Mouse (Mus musculus) MEL (cell line): Measurements from ENCODE around the gene Camta2. TPM values are rescaled to one million over a fixed set of nuclear protein-coding genes. Genes with fewer than 3 reads are reported as not detected.

ENCODE experiments used
- DNase-seq: peaks from one replicate; pipeline ENCODE4 v3.0.0; 2011; ENCODE audit warnings: low read depth, low spot score
- H3K27ac ChIP-seq: 2 replicates; pipeline ENCODE4 v1.5.1; 2012; ENCODE audit warnings: low read depth, mild to moderate bottlenecking, control low read depth, low read length, moderate library complexity; ENCODE audit not compliant: control insufficient read depth
- H3K27me3 ChIP-seq, 2 experiments: fragments of 150-350 bp in 1 of 2; sonication (generic) in 1 of 2; 2 replicates each; pipeline ENCODE4 v1.6.1; 2012; ENCODE audit warnings: low read length in 2 of 2, mild to moderate bottlenecking in 2 of 2, improper control_type of control experiment in 1 of 2, moderate library complexity in 1 of 2; ENCODE audit not compliant: insufficient read depth in 2 of 2, control insufficient read depth in 1 of 2
- H3K36me3 ChIP-seq, 2 experiments: 2 replicates each; pipeline ENCODE4 v1.6.1; 2012 to 2014; ENCODE audit warnings: low read length in 2 of 2, improper control_type of control experiment in 1 of 2, inconsistent platforms in 1 of 2, mild to moderate bottlenecking in 1 of 2; ENCODE audit not compliant: insufficient read depth in 2 of 2, control insufficient read depth in 1 of 2
- H3K4me1 ChIP-seq, 2 experiments: fragments of 150-350 bp in 1 of 2; sonication (generic) in 1 of 2; 2 replicates each; pipeline ENCODE4 v1.6.1; 2012; ENCODE audit warnings: low read length in 2 of 2, improper control_type of control experiment in 1 of 2, mild to moderate bottlenecking in 1 of 2; ENCODE audit not compliant: insufficient read depth in 2 of 2, control insufficient read depth in 1 of 2
- H3K4me3 ChIP-seq, 2 experiments: fragments of 150-350 bp in 1 of 2; sonication (generic) in 1 of 2; 2 replicates each; pipeline ENCODE4 v1.5.1; 2012; ENCODE audit warnings: low read depth in 2 of 2, low read length in 2 of 2, mild to moderate bottlenecking in 2 of 2, moderate library complexity in 2 of 2, control low read depth in 1 of 2, improper control_type of control experiment in 1 of 2; ENCODE audit not compliant: control insufficient read depth in 1 of 2, insufficient read depth in 1 of 2
- H3K79me2 ChIP-seq: 2 replicates; pipeline ENCODE4 v1.6.1; 2012; ENCODE audit warnings: mild to moderate bottlenecking, low read length, moderate library complexity; ENCODE audit not compliant: control insufficient read depth, poor library complexity, insufficient read depth
- H3K9ac ChIP-seq: 2 replicates; pipeline ENCODE4 v1.6.1; 2012; ENCODE audit warnings: low read depth, mild to moderate bottlenecking, control low read depth, low read length, moderate library complexity; ENCODE audit not compliant: control insufficient read depth, poor library complexity, severe bottlenecking
- H3K9me3 ChIP-seq: fragments of 150-350 bp; sonication (generic); replicated peaks from 2 replicates; pipeline ENCODE4 v1.6.1; 2012; ENCODE audit warnings: mild to moderate bottlenecking, low read length, improper control_type of control experiment, moderate library complexity; ENCODE audit not compliant: insufficient read depth
- BHLHE40 ChIP-seq: IDR thresholded peaks from 2 replicates; pipeline ENCODE4 v1.6.1; 2012; ENCODE audit warnings: low read depth, mild to moderate bottlenecking, inconsistent platforms, low read length, improper control_type of control experiment, borderline replicate concordance
- CHD1 ChIP-seq: IDR thresholded peaks from 2 replicates; pipeline ENCODE4 v1.6.1; 2012; ENCODE audit warnings: low read depth, mild to moderate bottlenecking, inconsistent platforms, low read length, improper control_type of control experiment
- CHD2 ChIP-seq: IDR thresholded peaks from 2 replicates; pipeline ENCODE4 v1.6.1; 2011; ENCODE audit warnings: low read length, improper control_type of control experiment
- CTCF ChIP-seq, 3 experiments: IDR thresholded peaks in 2 of 3; conservative IDR thresholded peaks in 1 of 3; 2 replicates each; pipeline ENCODE4 v1.5.1; 2011 to 2012; ENCODE audit warnings: low read length in 3 of 3, low read depth in 2 of 3, mild to moderate bottlenecking in 2 of 3, improper control_type of control experiment in 1 of 3, inconsistent platforms in 1 of 3, mixed read lengths in 1 of 3, moderate library complexity in 1 of 3; ENCODE audit not compliant: control insufficient read depth in 1 of 3, insufficient read depth in 1 of 3, poor library complexity in 1 of 3, severe bottlenecking in 1 of 3
- E2F4 ChIP-seq: IDR thresholded peaks from 2 replicates; pipeline ENCODE4 v1.6.1; 2011; ENCODE audit warnings: low read depth, low read length, improper control_type of control experiment, borderline replicate concordance
- ELF1 ChIP-seq: IDR thresholded peaks from 2 replicates; pipeline ENCODE4 v1.6.1; 2014; ENCODE audit warnings: low read depth, mild to moderate bottlenecking, inconsistent platforms, low read length, improper control_type of control experiment, moderate library complexity
- EP300 ChIP-seq, 2 experiments: IDR thresholded peaks; 2 replicates each; pipeline ENCODE4 v1.6.1; 2011; ENCODE audit warnings: improper control_type of control experiment in 2 of 2, low read length in 2 of 2, low read depth in 1 of 2, mild to moderate bottlenecking in 1 of 2
- ETS1 ChIP-seq: IDR thresholded peaks from 2 replicates; pipeline ENCODE4 v1.6.1; 2012; ENCODE audit warnings: low read depth, mild to moderate bottlenecking, inconsistent platforms, low read length, improper control_type of control experiment, moderate library complexity
- GABPA ChIP-seq: IDR thresholded peaks from 2 replicates; pipeline ENCODE4 v1.6.1; 2012; ENCODE audit warnings: low read depth, mild to moderate bottlenecking, inconsistent platforms, low read length, improper control_type of control experiment, moderate library complexity
- GATA1 ChIP-seq: IDR thresholded peaks from 2 replicates; pipeline ENCODE4 v1.6.1; 2011; ENCODE audit warnings: low read depth, low read length, improper control_type of control experiment
- HCFC1 ChIP-seq: IDR thresholded peaks from 2 replicates; pipeline ENCODE4 v1.6.1; 2012; ENCODE audit warnings: low read depth, mild to moderate bottlenecking, inconsistent platforms, low read length, improper control_type of control experiment, moderate library complexity
- JUND ChIP-seq: IDR thresholded peaks from 2 replicates; pipeline ENCODE4 v1.6.1; 2011; ENCODE audit warnings: low read depth, mild to moderate bottlenecking, improper control_type of control experiment, low read length
- KAT2A ChIP-seq: conservative IDR thresholded peaks from 2 replicates; pipeline ENCODE4 v1.6.1; 2012; ENCODE audit warnings: low read depth, low read length, improper control_type of control experiment, inconsistent platforms
- MAFK ChIP-seq: IDR thresholded peaks from 2 replicates; pipeline ENCODE4 v1.6.1; 2011; ENCODE audit warnings: low read depth, mild to moderate bottlenecking, low read length, improper control_type of control experiment, borderline replicate concordance
- MAX ChIP-seq: IDR thresholded peaks from 2 replicates; pipeline ENCODE4 v1.6.1; 2011; ENCODE audit warnings: low read length, improper control_type of control experiment
- MAZ ChIP-seq: IDR thresholded peaks from 2 replicates; pipeline ENCODE4 v1.6.1; 2012; ENCODE audit warnings: low read depth, mild to moderate bottlenecking, inconsistent platforms, low read length, improper control_type of control experiment
- MEF2A ChIP-seq: IDR thresholded peaks from 2 replicates; pipeline ENCODE4 v1.6.1; 2014; ENCODE audit warnings: low read depth, mild to moderate bottlenecking, inconsistent platforms, low read length, improper control_type of control experiment; ENCODE audit not compliant: poor library complexity, insufficient replicate concordance, severe bottlenecking; ENCODE audit errors: extremely low read depth
- MXI1 ChIP-seq: IDR thresholded peaks from 2 replicates; pipeline ENCODE4 v1.6.1; 2011; ENCODE audit warnings: mild to moderate bottlenecking, low read depth, low read length, improper control_type of control experiment
- MYB ChIP-seq: IDR thresholded peaks from 2 replicates; pipeline ENCODE4 v1.6.1; 2011; ENCODE audit warnings: mild to moderate bottlenecking, low read depth, low read length, improper control_type of control experiment
- MYC ChIP-seq: IDR thresholded peaks from 2 replicates; pipeline ENCODE4 v1.6.1; 2011; ENCODE audit warnings: low read depth, mild to moderate bottlenecking, low read length, improper control_type of control experiment, moderate library complexity
- NELFE ChIP-seq: IDR thresholded peaks from 2 replicates; pipeline ENCODE4 v1.6.1; 2011; ENCODE audit warnings: low read depth, low read length, improper control_type of control experiment
- NRF1 ChIP-seq: IDR thresholded peaks from 2 replicates; pipeline ENCODE4 v1.6.1; 2014; ENCODE audit warnings: low read depth, mild to moderate bottlenecking, inconsistent platforms, low read length, improper control_type of control experiment, moderate library complexity; ENCODE audit not compliant: poor library complexity, insufficient read depth, severe bottlenecking
- POLR2A ChIP-seq, 2 experiments: IDR thresholded peaks; 2 replicates each; pipeline ENCODE4 v1.6.1; 2011 to 2012; ENCODE audit warnings: low read length in 2 of 2, mild to moderate bottlenecking in 2 of 2, control low read depth in 1 of 2, improper control_type of control experiment in 1 of 2, low read depth in 1 of 2, moderate library complexity in 1 of 2; ENCODE audit not compliant: control insufficient read depth in 1 of 2, insufficient read depth in 1 of 2, poor library complexity in 1 of 2
- POLR2AphosphoS5 ChIP-seq: IDR thresholded peaks from 2 replicates; pipeline ENCODE4 v1.6.1; 2012; ENCODE audit warnings: low read depth, borderline replicate concordance, mild to moderate bottlenecking, inconsistent platforms, low read length, moderate library complexity, mixed read lengths
- RCOR1 ChIP-seq: IDR thresholded peaks from 2 replicates; pipeline ENCODE4 v1.6.1; 2012; ENCODE audit warnings: low read depth, mild to moderate bottlenecking, inconsistent platforms, low read length, improper control_type of control experiment
- SIN3A ChIP-seq: IDR thresholded peaks from 2 replicates; pipeline ENCODE4 v1.6.1; 2012; ENCODE audit warnings: low read length, improper control_type of control experiment, inconsistent platforms
- SMC3 ChIP-seq: IDR thresholded peaks from 2 replicates; pipeline ENCODE4 v1.6.1; 2011; ENCODE audit warnings: low read depth, low read length, improper control_type of control experiment
- TAL1 ChIP-seq: IDR thresholded peaks from 2 replicates; pipeline ENCODE4 v1.6.1; 2012; ENCODE audit warnings: mild to moderate bottlenecking, inconsistent platforms, low read length, moderate library complexity, mixed read lengths
- TBP ChIP-seq: IDR thresholded peaks from 2 replicates; pipeline ENCODE4 v1.8.0; 2011; ENCODE audit warnings: low read depth, low read length, improper control_type of control experiment
- TCF12 ChIP-seq: IDR thresholded peaks from 2 replicates; pipeline ENCODE4 v1.6.1; 2014; ENCODE audit warnings: low read depth, mild to moderate bottlenecking, inconsistent platforms, low read length, improper control_type of control experiment, moderate library complexity
- UBTF ChIP-seq: IDR thresholded peaks from 2 replicates; pipeline ENCODE4 v1.6.1; 2012; ENCODE audit warnings: low read depth, mild to moderate bottlenecking, inconsistent platforms, low read length, improper control_type of control experiment, moderate library complexity, borderline replicate concordance; ENCODE audit not compliant: insufficient read depth
- USF1 ChIP-seq: IDR thresholded peaks from 2 replicates; pipeline ENCODE4 v1.6.1; 2014; ENCODE audit warnings: low read depth, mild to moderate bottlenecking, inconsistent platforms, low read length, improper control_type of control experiment, moderate library complexity
- ZC3H11A ChIP-seq: IDR thresholded peaks from 2 replicates; pipeline ENCODE4 v1.6.1; 2012; ENCODE audit warnings: low read depth, mild to moderate bottlenecking, inconsistent platforms, low read length, improper control_type of control experiment
- ZKSCAN1 ChIP-seq: IDR thresholded peaks from 2 replicates; pipeline ENCODE4 v1.6.1; 2012; ENCODE audit warnings: low read depth, mild to moderate bottlenecking, inconsistent platforms, low read length, improper control_type of control experiment, moderate library complexity
- ZMIZ1 ChIP-seq: IDR thresholded peaks from 2 replicates; pipeline ENCODE4 v1.6.1; 2012; ENCODE audit warnings: low read depth, mild to moderate bottlenecking, inconsistent platforms, low read length, improper control_type of control experiment, moderate library complexity
- ZNF384 ChIP-seq: IDR thresholded peaks from 2 replicates; pipeline ENCODE4 v1.6.1; 2012; ENCODE audit warnings: low read depth, mild to moderate bottlenecking, inconsistent platforms, low read length, improper control_type of control experiment
- polyA plus RNA-seq, 2 experiments: library from polyadenylated mRNA; stranded (reverse) in 1 of 2; unstranded in 1 of 2; fragments of >175 nt in 1 of 2; fragments of >200 nt in 1 of 2; gene quantifications; 2 replicates each; pipeline versions ENCODE4 v1.2.1 to v1.2.4; 2012; ENCODE audit warnings: low replicate concordance in 2 of 2, low read depth in 1 of 2; ENCODE audit not compliant: insufficient read length in 2 of 2, insufficient read depth in 1 of 2, missing spikeins in 1 of 2
- total RNA-seq: library from RNA; depleted of rRNA; stranded (reverse); fragments of 300-350 nt; gene quantifications from 2 replicates; pipeline ENCODE4 v1.2.3, GENCODE M21; 2012

The Camta2 gene
- total and polyA plus RNA-seq, 3 experiments = 1.9 to 15.0 TPM; not detected in 1

- peak; percentile 94 for DNase-seq
- no peaks in the 10 kb centered on the region for H3K27me3 ChIP-seq
- peaks cover 0 to 11% of the 10 kb centered on the region in 2 experiments; a peak in 2 of 4 replicates for H3K36me3 ChIP-seq
- H3K9ac ChIP-seq = peak overlapping the region; percentile 90
- no peaks in the 10 kb centered on the region for H3K9me3 ChIP-seq
- peak overlapping the region; percentile 75 to 87 for H3K4me3 ChIP-seq
- peaks cover 2 to 24% of the 10 kb centered on the region in 2 experiments; a peak in 3 of 4 replicates for H3K4me1 ChIP-seq
- H3K79me2 ChIP-seq = peaks cover 18% of the 10 kb centered on the region
- H3K27ac ChIP-seq = peak overlapping the region; percentile 97
- TF ChIP-seq TCF12 (peak; percentile 46; the same call in 1 of the 2 replicates), MAZ (peak; percentile 86), USF1 (no peak), EP300 (IDR thresholded peaks at IDR 0.05; ENCODE audit: low read depth in 1 of 2, low read length in 2 of 2) (no peak; a peak in 1 of 4 replicates), MEF2A (no peak), ZKSCAN1 (no peak), SIN3A (no peak; the same call in 1 of the 2 replicates), MXI1 (peak; percentile 35; the same call in 1 of the 2 replicates), GABPA (no peak), KAT2A (no peak), NELFE (peak; percentile 50; the same call in 1 of the 2 replicates), RCOR1 (no peak), NRF1 (no peak), CTCF (IDR thresholded peaks at IDR 0.05 in 2 of 3, conservative IDR thresholded peaks at IDR 0.05 in 1 of 3; ENCODE audit: control insufficient read depth in 1 of 3, insufficient read depth in 1 of 3, low read depth in 2 of 3, low read length in 3 of 3, poor library complexity in 1 of 3, severe bottlenecking in 1 of 3) (peak; percentile 47 to 83 (median 78); a peak in 5 of 6 replicates), BHLHE40 (no peak), TAL1 (no peak), GATA1 (no peak), TBP (peak; percentile 49), POLR2A (IDR thresholded peaks at IDR 0.05; ENCODE audit: control insufficient read depth in 1 of 2, insufficient read depth in 1 of 2, low read depth in 1 of 2, low read length in 2 of 2, poor library complexity in 1 of 2) (no peak; a peak in 1 of 4 replicates), JUND (no peak), MAX (0 out of 2 replicates have a peak, but pooled peaks have one; percentile 56), SMC3 (peak; percentile 65), ETS1 (0 out of 2 replicates have a peak, but pooled peaks have one; percentile 24), ZNF384 (no peak), POLR2AphosphoS5 (no peak), E2F4 (no peak), CHD2 (no peak), MAFK (no peak), CHD1 (no peak), ELF1 (no peak), HCFC1 (peak; percentile 52), MYB (no peak), MYC (peak; percentile 48; the same call in 1 of the 2 replicates), UBTF (no peak), ZC3H11A (peak; percentile 20; the same call in 1 of the 2 replicates), ZMIZ1 (no peak)
These were observed 18.1 kb downstream of the Camta2 start for GRCm38 (mm10) chr11:70669582-70670345.
